Mouse (Mus musculus) C2C12 (cell line): Measurements from ENCODE around the gene Strc. TPM values are rescaled to one million over a fixed set of nuclear protein-coding genes. Genes with fewer than 3 reads are reported as not detected.

Experiments
- H3K27me3 ChIP-seq: one replicate; pipeline ENCODE4 v1.6.1; 2011; ENCODE audit not compliant: control insufficient read depth, insufficient read depth, insufficient read length
- H3K36me3 ChIP-seq: one replicate; pipeline ENCODE4 v1.6.1; 2011; ENCODE audit not compliant: control insufficient read depth, insufficient read depth
- H3K4me3 ChIP-seq: one replicate; pipeline ENCODE4 v1.5.1; 2011; ENCODE audit warnings: mild to moderate bottlenecking, control low read depth; ENCODE audit not compliant: poor library complexity, insufficient read depth, severe bottlenecking
- H3K79me2 ChIP-seq: one replicate; pipeline ENCODE4 v1.6.1; 2011; ENCODE audit not compliant: control insufficient read depth, insufficient read depth
- H3K79me3 ChIP-seq: one replicate; pipeline ENCODE4 v1.6.1; 2011; ENCODE audit warnings: low read depth, control low read depth
- H3ac ChIP-seq: one replicate; pipeline ENCODE3; 2011; ENCODE audit warnings: low read depth; ENCODE audit not compliant: control insufficient read depth, insufficient read length
- CEBPB ChIP-seq: IDR thresholded peaks from one replicate; pipeline ENCODE4 v1.6.1; 2011; ENCODE audit warnings: low read depth, mild to moderate bottlenecking, control low read depth, moderate library complexity
- CTCF ChIP-seq: IDR thresholded peaks from one replicate; pipeline ENCODE4 v1.5.1; 2011; ENCODE audit not compliant: control insufficient read depth, insufficient read depth, insufficient read length
- FOSL1 ChIP-seq: IDR thresholded peaks from one replicate; pipeline ENCODE4 v1.8.0; 2011; ENCODE audit warnings: mild to moderate bottlenecking, low read length; ENCODE audit not compliant: poor library complexity, insufficient read depth, severe bottlenecking
- MAX ChIP-seq: IDR thresholded peaks from one replicate; pipeline ENCODE4 v1.6.1; 2011; ENCODE audit warnings: mild to moderate bottlenecking, control low read depth
- MYOD1 ChIP-seq: IDR thresholded peaks from one replicate; pipeline ENCODE4 v1.6.1; 2011; ENCODE audit warnings: low read depth; ENCODE audit not compliant: control insufficient read depth, insufficient read length
- MYOG ChIP-seq: IDR thresholded peaks from one replicate; pipeline ENCODE4 v1.6.1; 2011; ENCODE audit not compliant: control insufficient read depth, insufficient read length; ENCODE audit errors: extremely low read depth
- USF1 ChIP-seq: IDR thresholded peaks from one replicate; pipeline ENCODE4 v1.6.1; 2011; ENCODE audit warnings: low read depth, mild to moderate bottlenecking, control low read depth, moderate library complexity
- polyA plus RNA-seq: library from polyadenylated mRNA; unstranded; fragments of >200 nt; fragmentation: generic; extraction: Trizol; gene quantifications from one replicate; pipeline ENCODE4 v1.2.1, GENCODE M21; 2012; ENCODE audit warnings: missing spikeins

Strc gene
- polyA plus RNA-seq, 1 experiment: not detected

GRCm38 (mm10) chr2:121396624-121397023 is 9.7 kb upstream of the Strc start:
- no peak for TF ChIP-seq MYOD1
- TF ChIP-seq USF1: no peak
- no peak for TF ChIP-seq FOSL1
- no peak for TF ChIP-seq MAX
- no peak for TF ChIP-seq CEBPB
- no peak for TF ChIP-seq MYOG
- TF ChIP-seq CTCF: no peak
- Histone ChIP-seq H3ac (no peak overlapping the region), H3K27me3 (no peaks in the 10 kb centered on the region)

GRCm38 (mm10) chr2:121374766-121375165 is 12.2 kb downstream of the Strc start:
- Histone ChIP-seq H3K79me3 (no peaks in the 10 kb centered on the region), H3K36me3 (no peaks in the 10 kb centered on the region), H3K27me3 (peaks cover 77% of the 10 kb centered on the region), H3K4me3 (no peak overlapping the region), H3ac (no peak overlapping the region), H3K79me2 (no peaks in the 10 kb centered on the region)
- TF ChIP-seq MYOG: no peak
- no peak for TF ChIP-seq MAX
- TF ChIP-seq CTCF: no peak
- no peak for TF ChIP-seq CEBPB
- no peak for TF ChIP-seq FOSL1
- TF ChIP-seq MYOD1: no peak
- no peak for TF ChIP-seq USF1

More at GRCm38 (mm10) chr2:121396624-121397023, 9.7 kb upstream of the Strc start:
- Histone ChIP-seq H3K4me3 (no peak overlapping the region), H3K36me3 (no peaks in the 10 kb centered on the region), H3K79me3 (no peaks in the 10 kb centered on the region), H3K79me2 (no peaks in the 10 kb centered on the region)

DNA sequence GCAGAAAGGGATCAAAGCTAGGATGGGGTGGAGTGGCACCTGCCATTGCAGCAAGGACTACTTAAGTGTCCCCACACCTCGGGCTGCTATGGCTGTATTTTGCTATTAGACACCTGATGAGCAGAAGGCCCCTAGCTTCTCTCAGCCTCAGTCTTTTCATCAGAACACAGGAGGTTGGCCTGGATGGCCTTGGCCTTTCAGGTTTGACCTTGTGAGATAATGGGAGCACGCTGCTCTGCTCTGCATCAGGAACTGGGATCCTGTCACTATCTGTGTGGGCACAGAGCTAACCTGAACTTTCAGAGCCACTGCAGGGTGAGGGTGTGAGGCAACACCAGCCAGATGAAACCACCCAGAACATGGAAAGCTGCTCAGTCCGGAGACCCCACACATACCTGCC is 14.7 kb downstream of the Strc start:
- peaks cover 69% of the 10 kb centered on the region for H3K27me3 ChIP-seq
- H3K36me3 ChIP-seq: no peaks in the 10 kb centered on the region
- H3K4me3 ChIP-seq: no peak overlapping the region
- no peaks in the 10 kb centered on the region for H3K79me2 ChIP-seq
- no peaks in the 10 kb centered on the region for H3K79me3 ChIP-seq
- TF ChIP-seq MAX (no peak), CTCF (no peak), MYOG (no peak)
- H3ac ChIP-seq: no peak overlapping the region

GRCm38 (mm10) chr2:121370921-121371320 is 16.0 kb downstream of the Strc start:
- H3ac ChIP-seq: no peak overlapping the region
- H3K79me2 ChIP-seq: no peaks in the 10 kb centered on the region
- H3K36me3 ChIP-seq: no peaks in the 10 kb centered on the region
- H3K27me3 ChIP-seq: peaks cover 63% of the 10 kb centered on the region
- TF ChIP-seq FOSL1 (no peak), MYOD1 (no peak), MYOG (no peak), MAX (no peak), CTCF (no peak), CEBPB (no peak), USF1 (no peak)
- no peaks in the 10 kb centered on the region for H3K79me3 ChIP-seq
- no peak overlapping the region for H3K4me3 ChIP-seq

DNA sequence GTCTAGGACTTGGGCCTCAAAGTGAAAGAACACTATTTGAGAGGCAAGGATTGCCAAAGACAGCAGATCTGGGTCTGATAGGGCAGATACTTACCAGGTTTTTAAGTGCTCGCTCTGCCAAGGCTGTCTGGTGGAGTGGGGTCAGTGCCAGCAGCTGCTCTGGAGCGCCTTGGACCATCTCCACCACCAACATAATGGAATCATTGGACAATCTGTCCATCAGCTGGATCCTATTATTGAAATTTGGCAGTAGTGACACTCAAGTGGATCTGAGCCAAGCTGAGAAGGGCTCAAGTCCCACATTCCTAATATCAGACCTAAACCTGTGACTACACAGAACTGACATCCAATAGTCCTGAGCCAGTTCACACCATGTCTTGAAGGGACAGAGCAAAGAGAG is 18.1 kb downstream of the Strc start:
- H3K36me3 ChIP-seq: no peaks in the 10 kb centered on the region
- H3ac ChIP-seq: no peak overlapping the region
- H3K27me3 ChIP-seq: peaks cover 56% of the 10 kb centered on the region
- H3K4me3 ChIP-seq: no peak overlapping the region
- H3K79me3 ChIP-seq: no peaks in the 10 kb centered on the region
- H3K79me2 ChIP-seq: no peaks in the 10 kb centered on the region
- TF ChIP-seq MAX (no peak), CEBPB (no peak), MYOG (no peak), CTCF (no peak), FOSL1 (no peak), MYOD1 (no peak), USF1 (no peak)

GRCm38 (mm10) chr2:121363656-121364055 is 23.3 kb downstream of the Strc start:
- H3K4me3 ChIP-seq: no peak overlapping the region
- H3K79me2 ChIP-seq: no peaks in the 10 kb centered on the region
- H3ac ChIP-seq: no peak overlapping the region
- TF ChIP-seq FOSL1: no peak
- TF ChIP-seq MYOG: no peak
- TF ChIP-seq MYOD1: no peak
- no peak for TF ChIP-seq CEBPB
- TF ChIP-seq CTCF: no peak
- no peak for TF ChIP-seq USF1
- no peak for TF ChIP-seq MAX
- H3K79me3 ChIP-seq: no peaks in the 10 kb centered on the region
- peaks cover 66% of the 10 kb centered on the region for H3K27me3 ChIP-seq
- H3K36me3 ChIP-seq: no peaks in the 10 kb centered on the region
